Mouse (Mus musculus): ENCODE measurements around the gene Fam120b.

The Fam120b gene

DNA sequence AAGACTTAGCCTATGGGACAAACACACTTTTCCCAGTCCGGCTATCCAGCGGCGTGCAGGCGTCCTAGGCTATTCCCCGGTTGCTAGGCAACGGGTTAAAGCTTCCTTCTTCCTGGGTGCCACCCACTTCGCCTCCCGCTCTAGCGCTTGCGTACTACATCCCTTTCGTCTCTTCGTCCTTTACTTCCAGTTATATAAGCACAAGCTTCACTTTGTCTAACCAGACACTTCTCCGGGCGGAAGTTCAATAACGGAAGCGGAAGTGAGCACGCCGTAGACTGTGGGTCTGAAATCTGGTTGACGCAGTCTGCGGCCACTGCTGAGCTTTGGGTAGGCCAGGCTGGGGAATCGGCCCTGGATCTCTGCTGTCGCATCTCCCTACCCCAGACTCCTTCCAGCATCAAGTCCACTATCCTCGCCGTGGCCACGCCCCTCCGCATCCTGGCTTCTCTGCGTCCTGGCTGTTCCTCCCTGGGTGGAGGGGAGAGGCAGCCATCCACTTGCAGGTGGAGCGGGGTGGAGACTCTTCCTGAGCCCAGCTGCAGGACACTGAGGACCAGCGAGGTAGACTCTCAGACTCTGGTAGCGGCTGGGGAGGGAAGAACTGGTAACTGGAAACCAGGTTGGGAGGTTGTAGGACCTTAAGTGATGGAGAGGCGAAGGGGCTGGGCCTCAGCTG, at the start of gene Fam120b:
TSS of gene Fam120b (plus strand) at position 206 of the 679 bp plus-strand sequence.
- peak; percentile 88 for DNase-seq

GRCm38 (mm10) chr17:15350152-15350551, 45.9 kb upstream of the Fam120b start:
- DNase-seq: no peak

GRCm38 (mm10) chr17:15352869-15353610, 43.0 kb upstream of the Fam120b start:
- no peak for DNase-seq

- DNase-seq: no peak
These were observed 42.0 kb upstream of the Fam120b start for GRCm38 (mm10) chr17:15354006-15354405.

DNA sequence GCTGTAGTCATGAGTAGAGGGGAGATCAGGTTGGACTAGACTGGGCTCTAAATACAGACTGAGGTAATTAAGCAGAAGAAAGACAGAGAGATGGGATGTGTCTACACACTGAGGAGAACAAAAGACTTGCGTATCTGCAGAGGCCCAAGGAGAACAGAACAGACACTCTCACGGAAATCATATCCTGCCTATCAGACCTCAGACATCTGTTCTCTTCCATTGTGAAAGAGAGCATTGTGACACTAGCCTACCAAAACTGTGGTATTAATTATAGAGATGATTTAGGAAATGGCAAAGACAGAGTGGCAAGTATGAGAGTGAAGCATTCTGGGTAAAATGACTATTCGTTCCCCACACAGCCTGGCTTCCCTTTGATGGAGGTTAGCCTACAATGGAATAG, 40.9 kb upstream of the Fam120b start:
- no peak for DNase-seq

GRCm38 (mm10) chr17:15356526-15356925, 39.5 kb upstream of the Fam120b start:
- DNase-seq: no peak

GRCm38 (mm10) chr17:15357071-15357470, 38.9 kb upstream of the Fam120b start:
- no peak for DNase-seq

DNA sequence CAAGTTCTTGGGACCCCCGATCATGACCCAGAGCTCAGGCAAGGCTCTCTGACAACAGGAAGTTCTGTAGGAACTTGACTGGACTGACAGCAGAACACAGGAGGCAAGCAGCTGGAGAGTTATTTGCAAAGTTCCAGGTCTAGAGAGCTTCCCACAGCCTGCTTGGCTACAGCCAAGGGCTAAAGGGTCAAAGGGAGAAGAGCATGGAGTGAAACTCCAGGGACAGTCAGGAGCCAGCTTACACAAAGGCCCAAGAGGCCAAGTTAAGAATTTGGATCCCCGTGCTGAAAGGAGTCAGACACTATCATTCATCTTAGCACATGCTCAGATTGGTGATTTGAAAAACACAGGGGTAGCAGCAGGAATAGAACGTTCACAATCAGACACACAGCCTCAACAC, 32.3 kb upstream of the Fam120b start:
- no peak for DNase-seq

DNA sequence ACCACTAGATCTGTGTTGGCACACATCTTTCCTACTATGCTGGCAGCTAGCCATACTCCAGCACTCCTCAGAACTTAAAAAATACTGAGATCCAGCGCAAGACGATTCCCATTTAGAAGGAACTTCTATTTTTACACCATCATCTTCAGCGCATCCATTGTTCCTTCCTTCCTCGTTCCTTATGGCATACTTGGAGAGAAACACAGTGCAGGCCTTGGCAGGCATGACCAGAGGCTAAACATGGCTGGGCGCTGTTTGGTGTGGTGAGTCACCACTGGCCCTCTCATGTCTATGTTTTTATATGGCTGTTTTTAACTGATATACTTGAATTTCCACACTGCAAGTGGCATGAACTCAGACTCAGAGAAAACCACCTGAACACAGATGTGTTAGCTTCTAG, 30.4 kb upstream of the Fam120b start:
- DNase-seq: no peak

DNA sequence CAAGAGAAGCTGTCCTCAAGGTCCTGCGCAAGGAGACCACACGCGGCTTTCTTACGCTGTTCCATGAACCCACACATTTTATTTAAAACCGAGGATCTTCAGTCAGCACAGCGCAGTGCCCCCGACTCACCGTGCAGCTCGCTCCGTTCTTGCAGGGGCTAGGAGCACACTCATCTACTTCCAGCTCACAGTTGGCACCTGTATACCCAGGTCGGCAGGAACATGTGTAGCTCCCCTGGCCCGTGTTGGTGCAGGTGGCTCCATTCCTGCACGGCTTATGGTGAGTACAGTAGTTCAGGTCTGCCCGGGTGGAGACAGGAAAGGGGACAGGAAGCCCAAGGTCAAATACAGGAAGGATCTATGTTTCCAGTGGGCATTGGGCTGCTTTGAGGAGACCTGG, 25.6 kb upstream of the Fam120b start:
- DNase-seq: no peak

GRCm38 (mm10) chr17:15371967-15372835, 23.8 kb upstream of the Fam120b start:
- DNase-seq: no peak

GRCm38 (mm10) chr17:15372931-15373652, 22.9 kb upstream of the Fam120b start:
- no peak for DNase-seq

- no peak for DNase-seq
These were observed 21.5 kb upstream of the Fam120b start for GRCm38 (mm10) chr17:15374321-15375141.

GRCm38 (mm10) chr17:15375224-15375623, 20.8 kb upstream of the Fam120b start:
- DNase-seq: peak; percentile 21

DNA sequence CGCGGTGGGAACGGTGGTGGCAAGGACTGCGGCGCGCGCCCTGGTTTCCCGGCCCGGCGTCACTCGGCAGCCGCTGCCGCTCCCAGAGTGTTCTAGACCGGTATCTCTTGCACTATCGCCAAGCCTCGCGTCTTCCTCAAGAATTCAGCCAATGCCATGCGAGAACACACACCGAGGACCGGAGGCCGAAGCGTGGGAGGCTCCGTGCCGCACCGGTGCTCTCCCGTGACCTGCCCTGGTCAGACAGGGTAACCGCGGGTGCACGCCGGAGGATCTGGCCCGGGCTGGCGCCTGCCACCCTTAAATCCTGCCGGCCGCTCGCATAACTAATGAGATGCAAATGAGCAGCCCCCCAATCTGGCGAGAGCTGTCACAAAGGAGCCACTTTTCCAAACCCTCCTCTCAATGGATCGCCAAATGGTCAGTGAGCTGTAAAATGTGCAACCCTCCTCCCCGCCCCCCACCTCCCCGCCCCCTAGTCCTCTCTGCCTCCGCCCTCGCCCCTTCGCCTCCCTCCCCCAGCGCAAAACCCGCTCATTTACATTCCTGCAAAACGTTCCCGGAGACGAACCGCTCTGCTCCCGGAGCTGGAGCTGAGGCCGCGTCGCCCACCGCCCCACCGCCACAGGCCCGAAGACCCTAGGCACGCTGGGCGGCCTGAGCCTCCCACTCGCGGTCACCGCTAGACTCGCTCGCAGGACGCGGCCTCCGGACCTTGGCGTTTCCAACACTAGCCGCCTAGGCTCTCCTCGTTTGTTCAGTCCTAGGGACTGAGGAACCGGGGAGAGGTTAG, 20.1 kb upstream of the Fam120b start:
- DNase-seq: peak; percentile 64

DNA sequence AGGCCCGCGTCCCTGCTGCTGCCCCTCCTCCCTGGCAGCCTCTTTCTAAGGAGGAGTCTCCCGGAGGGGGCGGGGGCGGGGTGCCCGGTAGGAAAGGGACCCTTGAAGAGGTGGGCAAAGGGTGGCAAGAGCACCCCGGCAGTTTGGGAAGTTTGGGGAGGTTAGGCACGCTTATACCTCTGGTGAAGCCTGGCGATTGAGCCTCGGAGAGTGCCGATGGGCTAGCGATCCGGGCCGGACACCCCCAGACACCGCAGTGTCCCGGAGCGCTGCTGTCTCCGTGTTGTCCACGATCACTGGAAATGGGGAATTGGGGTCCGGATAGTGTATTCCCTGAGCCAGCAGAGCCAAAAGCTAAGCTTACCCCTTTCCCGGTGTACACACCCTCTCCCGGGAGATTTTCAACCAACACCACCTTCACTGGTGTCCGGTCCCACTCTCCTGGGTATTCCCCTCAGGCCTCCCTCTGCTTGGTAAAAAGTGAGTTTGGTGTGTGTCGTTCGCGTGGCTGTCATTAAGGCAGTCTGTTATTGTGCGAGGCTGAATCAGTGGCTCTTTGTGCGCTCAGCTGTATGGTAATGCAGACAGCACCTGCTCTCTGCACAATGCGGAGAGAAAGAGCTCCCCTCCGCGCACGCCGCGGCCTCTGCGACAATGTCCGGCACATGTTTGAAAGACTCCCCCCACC, 19.4 kb upstream of the Fam120b start, which contains the start of gene Dll1:
TSS of gene Dll1 (minus strand) at position 379 of the 688 bp plus-strand sequence.
- DNase-seq: peak; percentile 34

GRCm38 (mm10) chr17:15377901-15378300, 18.1 kb upstream of the Fam120b start:
- DNase-seq: no peak

- DNase-seq: no peak
These were observed 17.4 kb upstream of the Fam120b start for GRCm38 (mm10) chr17:15378413-15379109.

DNA sequence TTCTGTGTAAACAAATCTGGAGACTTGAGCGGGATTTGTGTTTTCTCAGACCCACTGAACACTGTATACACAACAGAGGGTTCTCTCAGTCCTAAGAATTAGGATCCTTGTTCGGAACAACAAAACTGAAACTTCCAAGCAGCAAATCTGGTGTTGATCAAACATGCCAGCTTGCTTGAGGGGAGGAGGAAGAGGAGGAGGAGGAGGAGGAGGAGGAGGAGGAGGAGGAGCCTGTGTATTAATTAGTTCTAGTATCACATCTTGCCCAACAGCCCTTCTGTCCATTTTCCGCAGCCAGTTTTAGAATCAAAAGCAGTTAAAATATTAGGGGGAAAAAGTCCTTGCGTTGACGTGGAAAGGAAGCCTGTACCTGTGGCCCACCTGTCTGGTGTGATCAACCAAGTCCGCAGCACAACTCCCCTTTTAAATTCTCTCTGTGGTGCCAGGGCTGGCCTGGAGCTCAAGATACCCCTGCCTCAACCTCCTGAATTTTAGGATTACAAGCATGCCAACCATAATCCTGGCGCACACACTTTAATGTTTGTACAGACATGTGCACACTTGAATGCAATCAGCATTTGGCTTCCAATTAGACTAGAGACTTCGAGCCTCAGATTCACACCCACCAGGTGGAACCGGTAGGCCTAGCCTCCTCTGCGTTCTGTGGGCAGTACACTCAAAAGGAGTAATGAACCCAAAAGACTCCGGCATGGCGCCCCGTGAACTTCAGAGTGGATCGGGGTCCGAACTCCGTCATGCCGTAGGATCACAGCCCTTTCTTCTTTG, 16.1 kb upstream of the Fam120b start:
- DNase-seq: no peak
